Mouse (Mus musculus) liver, postnatal 0 days (tissue): ENCODE results near the gene Ddx47.

Experiments
- CTCF ChIP-seq: sonication (generic); IDR thresholded peaks from 2 replicates; pipeline ENCODE4 v1.5.1; 2016; ENCODE audit warnings: antibody characterized with exemption, low read depth
- EP300 ChIP-seq: IDR thresholded peaks from 2 replicates; pipeline ENCODE4 v1.6.1; 2016; ENCODE audit warnings: antibody characterized with exemption, low read depth, mild to moderate bottlenecking

DNA sequence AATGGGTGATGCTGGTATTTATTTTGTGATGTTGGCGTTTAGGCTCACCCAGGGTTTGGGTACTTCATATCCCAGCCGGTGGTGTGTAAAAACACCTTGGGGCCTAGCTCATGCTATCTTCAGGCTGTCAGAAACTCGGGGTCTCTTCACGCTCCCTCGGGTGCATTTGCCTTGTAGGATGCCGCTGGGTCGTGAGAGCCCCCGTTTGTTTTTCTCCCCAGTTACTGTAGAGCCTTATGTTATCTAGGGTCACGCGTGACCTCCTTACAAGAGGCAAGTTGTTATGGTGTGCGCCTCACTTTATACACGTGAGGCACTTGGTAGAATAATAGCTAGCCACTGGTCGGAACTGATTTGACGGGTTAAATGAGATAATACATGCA is 313 bp downstream of the Ddx47 start:
- no peak for TF ChIP-seq EP300
- TF ChIP-seq CTCF, result no peak
